Mouse (Mus musculus): ENCODE data around the gene Slfn14. TPM values are rescaled to one million over a fixed set of nuclear protein-coding genes. Genes with fewer than 3 reads are reported as not detected.
"Not testable (repeated sequence)": the region's sequence is repeated elsewhere in the genome, so short reads cannot be mapped to it uniquely, and the experiment has no call there.

Gene Slfn14
- polyA plus RNA-seq (2012) = 1.0 and 1.1 TPM in 2 replicates

DNA sequence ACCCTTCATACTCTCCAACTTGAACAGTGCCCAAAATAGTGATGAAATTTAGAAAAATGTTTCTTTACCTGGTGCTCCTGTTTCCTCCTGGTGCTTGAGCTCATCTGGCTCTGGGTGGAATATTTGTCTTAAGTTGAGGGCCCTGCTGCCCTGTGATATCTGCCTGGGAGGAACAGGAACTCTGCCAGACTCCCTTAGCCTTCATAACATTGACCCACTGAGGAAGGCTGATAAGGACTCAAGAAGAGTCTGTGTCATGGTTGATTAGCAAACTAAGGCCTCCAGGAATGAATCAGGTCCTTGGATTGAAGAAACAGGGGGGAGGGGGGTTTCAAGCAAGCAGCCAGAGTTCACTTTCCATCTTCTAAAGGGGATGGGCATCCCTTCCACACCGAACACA, at the start of gene Slfn14:
Slfn14 (minus strand) TSS at position 161 of the 400 bp plus-strand sequence.
- Histone ChIP-seq H3K36me3 (ENCODE audit: control insufficient read depth) (peaks cover 46% of the 10 kb centered on the region), H3K27me3 (ENCODE audit: control insufficient read depth) (peaks cover 26% of the 10 kb centered on the region), H3K4me3 (replicated peaks) (peak within 1 kb of the TSS; percentile 82), H3K4me1 (ENCODE audit: control insufficient read depth) (peaks cover 90% of the 10 kb centered on the region), H3K9me3 (ENCODE audit: control insufficient read depth, low read length) (no peaks in the 10 kb centered on the region; the same call in 1 of the 2 replicates)
- peak; percentile 96 for TF ChIP-seq TAL1 (IDR thresholded peaks at IDR 0.05; ENCODE audit: low read length)
- peak; percentile 95 for TF ChIP-seq GATA1 (IDR thresholded peaks at IDR 0.05; ENCODE audit: low read length)

GRCm38 (mm10) chr11:83335826-83336225, 49.3 kb upstream of the Slfn14 start:
- no peak overlapping the region for H3K4me3 ChIP-seq (replicated peaks)
- no peaks in the 10 kb centered on the region for H3K9me3 ChIP-seq (ENCODE audit: control insufficient read depth, low read length)
- TF ChIP-seq TAL1 (IDR thresholded peaks at IDR 0.05; ENCODE audit: low read length) = no peak
- TF ChIP-seq GATA1 (IDR thresholded peaks at IDR 0.05; ENCODE audit: low read length) = no peak
- no peaks in the 10 kb centered on the region for H3K4me1 ChIP-seq (ENCODE audit: control insufficient read depth)
- H3K27me3 ChIP-seq (ENCODE audit: control insufficient read depth) = no peaks in the 10 kb centered on the region
- peaks cover 83% of the 10 kb centered on the region for H3K36me3 ChIP-seq (ENCODE audit: control insufficient read depth)

- Histone ChIP-seq H3K27me3 (ENCODE audit: control insufficient read depth) (no peaks in the 10 kb centered on the region), H3K4me3 (replicated peaks) (no peak overlapping the region), H3K9me3 (ENCODE audit: control insufficient read depth, low read length) (no peaks in the 10 kb centered on the region), H3K4me1 (ENCODE audit: control insufficient read depth) (no peaks in the 10 kb centered on the region), H3K36me3 (ENCODE audit: control insufficient read depth) (peaks cover 81% of the 10 kb centered on the region)
- no peak for TF ChIP-seq TAL1 (IDR thresholded peaks at IDR 0.05; ENCODE audit: low read length)
- TF ChIP-seq GATA1 (IDR thresholded peaks at IDR 0.05; ENCODE audit: low read length) = no peak
Measured at GRCm38 (mm10) chr11:83327427-83327826, 40.9 kb upstream of the Slfn14 start.

DNA sequence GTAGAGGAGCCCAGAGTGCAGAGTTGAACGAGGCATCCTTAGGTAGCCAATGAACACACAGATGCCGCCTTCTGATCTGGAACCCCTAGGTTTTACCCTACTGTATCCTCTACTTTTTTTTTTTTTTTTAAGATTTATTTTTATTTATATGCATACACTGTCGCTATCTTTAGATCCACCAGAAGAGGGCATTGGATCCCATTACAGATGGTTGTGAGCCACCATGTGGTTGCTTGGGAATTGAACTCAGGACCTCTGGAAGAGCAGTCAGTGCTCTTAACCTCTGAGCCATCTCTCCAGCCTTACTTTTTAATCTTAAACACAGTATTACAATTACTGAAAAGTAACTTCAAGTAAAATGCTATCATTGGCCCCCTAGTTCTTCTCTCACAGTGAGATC, 40.2 kb upstream of the Slfn14 start:
- H3K27me3 ChIP-seq (ENCODE audit: control insufficient read depth); H3K4me3 ChIP-seq (replicated peaks); H3K9me3 ChIP-seq (ENCODE audit: control insufficient read depth, low read length); H3K4me1 ChIP-seq (ENCODE audit: control insufficient read depth): not testable (repeated sequence)
- peaks cover 87% of the 10 kb centered on the region for H3K36me3 ChIP-seq (ENCODE audit: control insufficient read depth)

DNA sequence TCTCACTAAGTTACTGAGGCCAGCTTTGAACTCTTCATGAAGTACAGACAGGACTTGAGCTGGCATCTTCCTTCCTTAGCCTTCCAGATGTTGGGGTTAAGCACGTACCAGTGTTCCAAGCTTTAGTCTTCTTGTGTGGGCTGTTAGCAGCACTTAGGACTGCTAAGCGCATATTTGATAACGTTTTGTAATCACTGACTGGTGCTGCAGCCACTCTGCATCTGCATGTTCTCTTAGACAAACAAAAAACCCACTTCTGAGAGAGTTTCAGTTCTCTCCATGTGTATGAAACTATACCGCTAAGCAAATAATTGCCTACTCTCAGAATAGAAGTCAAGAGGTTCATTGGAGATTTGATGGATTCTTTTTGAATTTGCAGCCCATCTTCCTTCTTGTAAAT, 32.5 kb upstream of the Slfn14 start:
- H3K9me3 ChIP-seq (ENCODE audit: control insufficient read depth, low read length) = no peaks in the 10 kb centered on the region
- H3K4me3 ChIP-seq (replicated peaks) = no peak overlapping the region
- peaks cover 88% of the 10 kb centered on the region for H3K36me3 ChIP-seq (ENCODE audit: control insufficient read depth)
- no peaks in the 10 kb centered on the region for H3K27me3 ChIP-seq (ENCODE audit: control insufficient read depth)
- TF ChIP-seq GATA1 (IDR thresholded peaks at IDR 0.05; ENCODE audit: low read length) (no peak), TAL1 (IDR thresholded peaks at IDR 0.05; ENCODE audit: low read length) (no peak)
- no peaks in the 10 kb centered on the region for H3K4me1 ChIP-seq (ENCODE audit: control insufficient read depth)

DNA sequence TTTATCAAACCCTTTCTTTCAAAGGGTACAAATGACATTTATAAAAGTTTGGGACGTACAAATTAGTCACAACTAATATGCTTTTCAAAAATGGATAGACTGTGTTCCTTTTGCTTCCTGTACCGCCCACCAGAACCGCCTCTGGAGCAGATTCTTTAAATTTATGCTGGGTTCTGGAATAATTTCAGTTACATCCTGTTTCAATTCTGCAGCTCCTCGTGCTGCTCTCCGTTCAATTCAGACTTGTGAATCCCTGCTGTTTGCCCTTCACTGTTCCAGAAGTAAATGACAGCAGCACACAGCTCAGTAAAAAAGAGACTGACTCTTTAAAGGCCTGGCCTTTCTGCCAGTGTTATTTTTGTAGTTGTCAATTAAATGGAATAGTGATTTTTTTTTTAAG, 25.9 kb upstream of the Slfn14 start:
- no peaks in the 10 kb centered on the region for H3K27me3 ChIP-seq (ENCODE audit: control insufficient read depth)
- no peak overlapping the region for H3K4me3 ChIP-seq (replicated peaks)
- peaks cover 2% of the 10 kb centered on the region for H3K4me1 ChIP-seq (ENCODE audit: control insufficient read depth)
- peaks cover 84% of the 10 kb centered on the region for H3K36me3 ChIP-seq (ENCODE audit: control insufficient read depth)
- no peak for TF ChIP-seq GATA1 (IDR thresholded peaks at IDR 0.05; ENCODE audit: low read length)
- H3K9me3 ChIP-seq (ENCODE audit: control insufficient read depth, low read length) = no peaks in the 10 kb centered on the region

GRCm38 (mm10) chr11:83306700-83307253, 20.3 kb upstream of the Slfn14 start:
- Histone ChIP-seq H3K4me1 (ENCODE audit: control insufficient read depth) (peaks cover 33% of the 10 kb centered on the region), H3K4me3 (replicated peaks) (no peak overlapping the region), H3K27me3 (ENCODE audit: control insufficient read depth) (no peaks in the 10 kb centered on the region), H3K36me3 (ENCODE audit: control insufficient read depth) (peaks cover 43% of the 10 kb centered on the region), H3K9me3 (ENCODE audit: control insufficient read depth, low read length) (no peaks in the 10 kb centered on the region)
- TF ChIP-seq TAL1 (IDR thresholded peaks at IDR 0.05; ENCODE audit: low read length) = no peak
- no peak for TF ChIP-seq GATA1 (IDR thresholded peaks at IDR 0.05; ENCODE audit: low read length)

DNA sequence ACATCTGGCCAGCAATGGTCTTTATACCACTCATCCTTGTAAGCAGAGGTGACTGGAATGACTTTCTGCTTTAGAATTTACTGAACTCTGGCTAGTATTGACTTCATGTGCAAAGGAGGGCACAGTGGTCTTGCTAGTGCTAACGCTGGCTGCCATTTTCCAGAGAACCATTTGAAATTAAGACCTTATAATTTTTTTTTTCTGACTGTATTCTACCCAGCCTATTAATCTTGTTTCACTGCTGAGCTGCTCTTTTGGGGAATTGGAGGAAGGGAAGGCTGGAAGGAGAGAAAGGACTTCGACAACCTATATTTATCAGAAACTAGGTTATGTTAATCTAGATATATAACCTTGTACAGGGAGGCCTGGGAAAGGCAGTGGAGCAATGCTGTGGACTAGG, 18.0 kb upstream of the Slfn14 start:
- Histone ChIP-seq H3K36me3 (ENCODE audit: control insufficient read depth) (peaks cover 43% of the 10 kb centered on the region), H3K4me3 (replicated peaks) (no peak overlapping the region), H3K4me1 (ENCODE audit: control insufficient read depth) (peaks cover 51% of the 10 kb centered on the region), H3K27me3 (ENCODE audit: control insufficient read depth) (no peaks in the 10 kb centered on the region), H3K9me3 (ENCODE audit: control insufficient read depth, low read length) (no peaks in the 10 kb centered on the region)
- TF ChIP-seq GATA1 (IDR thresholded peaks at IDR 0.05; ENCODE audit: low read length) (no peak), TAL1 (IDR thresholded peaks at IDR 0.05; ENCODE audit: low read length) (no peak)

DNA sequence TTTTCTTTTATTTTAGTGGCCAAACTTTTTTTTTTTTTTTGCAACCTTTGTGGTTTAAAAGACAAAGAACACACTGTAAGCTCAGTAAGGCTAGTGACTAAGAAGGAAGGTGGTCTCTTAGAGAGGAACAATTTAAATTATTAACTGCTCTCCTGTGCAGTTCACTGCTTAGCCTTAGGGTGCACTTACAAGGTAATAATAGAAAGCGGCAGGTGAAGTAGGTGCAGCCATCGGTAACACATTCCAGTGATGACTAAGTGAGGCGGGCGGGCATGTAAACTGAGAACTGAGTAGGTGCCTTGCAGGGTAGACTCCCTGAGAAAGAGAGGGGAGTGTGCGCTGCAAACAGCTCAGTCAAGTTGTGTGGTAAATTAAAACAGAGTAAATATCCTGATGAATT, 17.2 kb upstream of the Slfn14 start:
- no peaks in the 10 kb centered on the region for H3K9me3 ChIP-seq (ENCODE audit: control insufficient read depth, low read length)
- no peak for TF ChIP-seq GATA1 (IDR thresholded peaks at IDR 0.05; ENCODE audit: low read length)
- no peak for TF ChIP-seq TAL1 (IDR thresholded peaks at IDR 0.05; ENCODE audit: low read length)
- peaks cover 56% of the 10 kb centered on the region for H3K4me1 ChIP-seq (ENCODE audit: control insufficient read depth)
- H3K27me3 ChIP-seq (ENCODE audit: control insufficient read depth) = no peaks in the 10 kb centered on the region
- H3K36me3 ChIP-seq (ENCODE audit: control insufficient read depth) = peaks cover 36% of the 10 kb centered on the region
- peak overlapping the region; percentile 70 for H3K4me3 ChIP-seq (replicated peaks)
